Mouse (Mus musculus) adrenal gland, postnatal 36 days (tissue): ENCODE results near the gene Tcte2. TPM values are rescaled to one million over a fixed set of nuclear protein-coding genes. Genes with fewer than 3 reads are reported as not detected.
"Not testable (repeated sequence)": the region's sequence is repeated elsewhere in the genome, so short reads cannot be mapped to it uniquely, and the experiment has no call there.

Source experiments
- DNase-seq, 2 experiments: peaks; one replicate each; pipeline ENCODE4 v3.0.0; 2021; ENCODE audit warnings: mixed read lengths in 1 of 2
- total RNA-seq, 2 experiments: library from RNA; stranded (reverse); gene quantifications; 2 replicates each; pipeline ENCODE4 v1.2.3; 2021

Gene Tcte2
- total RNA-seq, 2 experiments from 2014 or later: 3.0 to 5.5 TPM

DNA sequence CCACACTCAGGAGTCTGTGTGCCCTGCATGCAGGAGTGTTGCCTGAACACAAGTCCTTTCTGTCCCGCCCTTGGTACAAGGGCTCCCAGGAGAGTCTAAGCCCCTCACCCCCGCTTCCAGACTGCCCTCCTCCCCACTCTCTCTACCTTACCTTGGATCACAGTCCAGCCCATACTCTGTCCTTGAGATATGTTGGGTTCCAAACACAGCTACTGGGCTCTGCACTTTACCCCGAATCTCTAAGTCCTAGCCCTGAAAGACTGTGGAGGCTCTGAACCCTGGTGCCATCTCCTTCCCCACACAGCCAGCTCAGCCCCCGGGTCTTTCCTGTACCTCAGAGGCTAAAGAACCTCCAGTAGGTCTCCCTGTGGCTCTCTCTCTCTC is 78.6 kb downstream of the Tcte2 start:
- no peak for DNase-seq

DNA sequence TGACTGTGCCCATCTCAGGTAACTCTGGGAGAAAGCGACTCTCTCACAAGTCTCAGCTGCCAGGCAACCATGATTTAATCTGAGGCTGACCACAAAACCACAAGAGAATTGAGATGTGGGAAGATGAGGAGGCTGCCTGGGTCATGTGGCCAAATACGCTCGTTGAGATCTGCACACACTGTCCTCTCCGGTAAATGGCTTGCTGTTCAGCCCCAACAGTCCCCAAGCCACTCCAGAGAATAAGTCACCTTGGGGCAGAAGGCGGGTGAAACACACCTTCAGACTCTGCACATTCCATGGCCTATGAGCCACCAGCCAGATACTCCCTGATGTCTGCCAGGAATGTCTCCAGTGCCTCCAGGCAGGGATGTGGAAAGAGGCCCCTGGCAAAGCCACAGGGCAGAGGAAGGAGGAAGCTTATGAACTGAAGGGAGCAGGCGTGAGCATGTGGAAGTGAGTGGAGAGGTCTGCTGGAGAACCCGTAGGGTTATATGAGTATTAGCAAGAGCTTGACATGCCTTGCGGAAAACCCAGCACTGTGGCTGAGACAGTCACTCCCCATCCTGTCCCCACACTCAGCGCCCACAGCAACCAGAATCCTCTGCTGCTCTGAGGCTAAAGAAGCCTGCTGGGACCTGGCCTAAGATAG is 79.1 kb downstream of the Tcte2 start:
- DNase-seq: no peak

DNA sequence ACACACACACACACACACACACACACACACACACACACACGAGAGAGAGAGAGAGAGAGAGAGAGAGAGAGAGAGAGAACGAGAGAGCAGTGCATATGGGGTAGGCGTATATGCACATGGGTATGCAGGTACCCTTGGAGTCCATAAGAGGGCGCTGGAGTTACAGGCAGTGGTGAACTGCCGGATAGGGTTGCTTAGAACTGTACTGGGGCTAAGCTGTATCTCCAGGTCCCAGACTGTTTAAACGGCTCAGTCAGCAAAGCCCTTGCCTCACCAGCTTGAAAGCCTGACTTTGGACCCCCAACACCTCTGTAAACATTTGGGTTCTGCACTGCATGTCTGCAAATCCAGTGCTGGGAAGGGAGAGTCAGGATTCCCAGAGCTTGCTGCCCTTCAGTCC is 79.9 kb downstream of the Tcte2 start:
- no peak for DNase-seq

DNA sequence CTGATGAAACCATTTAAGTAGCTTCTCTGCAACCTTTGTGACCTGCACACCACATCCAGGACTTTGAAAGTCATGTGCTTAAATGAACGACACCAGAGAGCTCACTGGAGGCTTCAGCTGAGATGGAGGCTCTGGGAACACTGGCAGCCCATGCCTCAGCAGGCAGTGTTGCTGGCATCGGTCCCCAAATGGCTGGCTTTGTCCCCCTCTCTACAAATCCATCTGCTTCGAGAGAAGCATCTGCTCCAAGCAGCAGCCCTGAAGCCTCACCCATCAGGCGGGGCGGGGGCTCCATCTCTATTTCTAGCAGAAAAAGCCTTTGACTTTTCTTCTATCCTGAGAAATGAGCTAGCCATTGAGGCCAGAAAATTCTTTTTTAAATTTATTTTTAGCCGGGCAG is 80.5 kb downstream of the Tcte2 start:
- no peak for DNase-seq

DNA sequence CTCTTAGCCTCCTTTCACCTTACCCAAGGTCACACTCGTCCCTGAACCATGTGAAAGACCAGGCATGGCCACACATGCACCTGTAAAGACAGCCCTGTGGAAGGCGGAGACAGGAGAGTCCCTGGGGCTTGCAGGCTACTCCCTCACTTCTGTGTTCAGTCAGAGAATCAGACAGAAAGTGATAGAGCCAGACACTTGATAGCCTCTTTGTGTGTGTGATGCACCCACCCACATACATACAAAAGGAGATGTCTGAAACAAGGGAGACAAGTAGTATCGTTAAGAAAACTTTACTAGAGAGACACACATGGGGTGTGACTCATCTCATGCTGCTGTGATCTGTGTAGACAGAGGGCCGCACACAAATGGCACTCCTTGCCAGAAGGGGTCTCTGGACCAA is 81.3 kb downstream of the Tcte2 start:
- no peak for DNase-seq

DNA sequence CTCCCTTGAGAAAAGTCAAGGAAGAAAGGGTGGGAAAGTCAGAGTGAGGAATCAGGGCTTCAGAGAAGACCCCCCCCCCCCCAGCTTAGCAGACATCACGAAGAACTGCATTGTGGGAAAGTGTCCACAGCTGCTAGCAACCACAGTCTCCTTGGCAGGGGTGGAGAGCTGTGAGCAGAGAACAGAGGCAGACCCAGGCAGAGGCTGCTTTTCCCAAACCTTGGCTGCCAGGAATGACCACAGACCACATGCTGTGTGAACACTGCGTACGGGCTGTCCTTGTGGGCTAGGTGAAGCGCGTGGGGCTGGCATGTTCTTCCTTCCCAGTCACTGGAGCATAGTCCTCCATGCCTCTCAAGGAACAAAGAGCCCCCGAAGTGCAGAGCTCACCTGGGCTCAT is 81.9 kb downstream of the Tcte2 start:
- DNase-seq: no peak

DNA sequence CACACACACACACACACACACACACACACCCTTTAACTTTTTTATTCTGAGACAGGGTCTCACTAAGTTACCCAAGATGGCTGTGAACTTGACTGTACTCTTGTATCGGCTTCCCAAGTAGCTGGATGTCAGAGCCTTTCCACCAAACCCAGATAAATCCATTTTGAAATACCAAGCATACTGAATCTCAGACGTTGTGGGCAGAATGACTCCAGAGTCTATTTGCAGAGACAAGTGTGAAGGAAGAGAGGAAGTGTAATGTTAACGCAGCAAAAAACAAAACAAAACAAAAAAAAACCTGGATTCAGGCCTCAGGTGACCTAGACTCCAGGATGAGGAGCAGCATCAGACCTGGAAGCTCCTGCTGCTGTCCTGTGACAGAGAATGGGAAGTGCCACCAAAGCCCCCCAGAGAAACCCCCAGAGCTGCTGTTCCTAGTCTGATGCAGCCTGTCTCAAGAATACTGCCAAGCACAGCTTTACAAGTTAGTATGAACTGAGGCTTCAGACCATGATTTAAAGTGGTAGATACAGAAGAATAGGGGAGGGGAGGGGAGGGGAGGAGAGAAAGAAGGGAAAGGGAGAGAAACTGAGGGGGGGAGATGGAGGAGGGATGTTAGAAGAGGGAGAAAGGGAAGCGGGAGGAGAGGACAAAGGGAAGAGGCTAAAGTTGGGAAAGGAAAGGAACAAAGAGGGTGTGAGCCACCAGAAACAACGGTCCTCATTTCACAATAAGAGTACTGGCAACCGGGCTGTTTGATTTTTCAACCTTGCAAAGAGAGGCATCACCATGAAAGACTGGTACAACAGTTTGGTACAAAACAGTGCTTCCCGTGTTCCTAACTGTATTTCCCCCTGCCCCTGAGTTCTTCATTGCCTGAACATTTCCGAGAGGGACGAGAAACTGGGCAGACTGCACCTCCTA is 84.1 kb downstream of the Tcte2 start:
- no peak for DNase-seq

DNA sequence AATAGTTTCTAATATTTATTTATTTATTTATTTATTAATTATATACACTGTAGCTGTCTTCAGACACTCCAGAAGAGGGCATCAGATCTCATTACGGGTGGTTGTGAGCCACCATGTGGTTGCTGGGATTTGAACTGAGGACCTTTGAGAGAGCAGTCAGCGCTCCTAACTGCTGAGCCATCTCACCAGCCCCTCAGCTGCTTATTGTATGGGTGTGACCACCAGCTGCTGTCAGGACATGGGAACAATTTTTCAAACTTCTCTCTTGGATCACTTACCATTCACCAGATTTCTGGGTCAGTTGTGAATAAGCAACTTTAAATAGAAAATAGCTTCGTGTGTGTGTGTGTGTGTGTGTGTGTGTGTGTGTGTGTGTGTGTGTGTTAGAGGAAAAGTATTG is 85.5 kb downstream of the Tcte2 start:
- not testable (repeated sequence) for DNase-seq

DNA sequence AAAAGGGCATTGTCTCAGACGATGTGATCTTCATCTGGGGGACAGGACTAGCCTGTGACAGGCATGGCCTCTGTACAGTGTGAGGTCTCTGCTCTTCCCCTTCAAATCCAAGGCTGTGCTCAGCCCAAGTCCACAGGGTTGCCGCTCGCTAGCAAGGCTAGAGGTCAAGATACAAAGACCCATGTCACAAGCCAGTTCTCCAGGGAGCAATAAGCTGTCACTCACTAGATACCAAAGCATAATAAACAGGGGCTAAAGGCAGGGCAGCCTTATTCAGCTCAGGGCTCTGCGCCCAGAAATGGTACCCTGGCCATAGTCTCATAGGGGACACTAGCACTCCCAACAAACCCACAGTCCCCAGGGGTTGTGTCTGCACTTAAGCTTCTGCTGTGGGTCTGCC is 86.0 kb downstream of the Tcte2 start:
- DNase-seq: no peak

DNA sequence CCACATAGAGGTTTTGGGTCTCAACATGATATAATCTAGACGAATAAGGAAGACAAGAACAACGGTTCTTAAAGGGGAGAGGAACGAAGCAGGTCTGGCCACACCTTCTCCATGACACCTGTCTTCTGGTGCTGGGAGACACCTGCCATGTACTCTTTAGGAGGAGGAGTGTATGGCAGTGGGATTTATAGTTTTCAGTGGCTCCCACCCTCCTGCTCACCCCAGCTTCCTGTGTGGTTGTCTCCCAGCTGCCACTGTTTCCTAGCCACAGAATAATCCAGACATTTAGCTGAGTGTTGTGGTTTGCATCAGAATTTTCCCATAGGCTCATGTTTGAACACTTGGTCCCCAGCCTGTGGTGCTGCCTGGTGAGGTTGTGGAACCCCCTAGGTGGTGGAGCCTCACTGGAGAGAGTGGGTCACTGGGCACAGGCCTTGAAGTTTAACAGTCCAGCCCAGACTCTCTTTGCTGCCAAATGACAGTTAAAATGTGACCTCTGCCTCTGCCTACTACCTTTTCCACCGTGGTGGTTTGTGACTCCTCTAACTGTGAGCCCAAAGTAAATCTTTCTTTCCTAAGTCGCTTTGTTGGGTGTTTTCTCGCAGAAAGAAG is 86.8 kb downstream of the Tcte2 start:
- no peak for DNase-seq

DNA sequence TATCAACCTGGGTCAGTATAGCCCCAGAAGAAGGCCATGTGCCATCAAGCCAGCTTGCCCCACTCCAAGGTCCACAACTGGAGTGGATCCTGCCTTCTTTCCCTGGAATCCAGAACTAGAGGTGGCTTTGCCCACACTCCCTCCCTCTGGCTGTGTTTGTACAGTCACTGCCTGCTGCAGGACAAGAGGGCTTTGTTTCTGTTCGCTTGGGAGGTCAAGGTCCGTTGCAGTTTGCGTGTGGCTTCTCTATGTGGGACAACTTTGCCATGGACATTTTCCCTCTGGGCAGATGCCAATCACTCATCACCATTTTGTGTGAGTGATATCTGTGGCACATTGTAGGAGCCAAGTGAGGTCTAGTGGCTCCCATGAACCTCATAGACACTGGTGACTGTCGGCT is 89.9 kb downstream of the Tcte2 start:
- no peak for DNase-seq

DNA sequence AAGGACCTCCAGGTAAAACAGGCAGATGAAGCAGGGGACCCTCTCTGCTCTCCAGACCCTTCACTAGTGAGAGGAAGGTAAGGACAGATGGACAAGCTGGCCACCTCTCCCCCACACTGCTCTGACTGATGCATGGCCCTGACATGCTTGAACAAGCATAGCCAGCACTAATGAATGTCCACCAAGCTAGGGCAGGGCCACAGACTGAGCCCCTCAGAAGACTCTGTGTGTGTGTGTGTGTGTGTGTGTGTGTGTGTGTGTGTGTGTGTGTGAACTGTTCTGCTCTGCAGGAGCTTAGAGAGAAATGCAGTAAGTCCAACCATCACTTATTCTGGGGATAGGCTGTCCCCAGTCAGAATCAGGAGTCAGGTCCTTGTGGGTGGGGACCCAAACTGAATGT is 91.4 kb downstream of the Tcte2 start:
- no peak for DNase-seq

DNA sequence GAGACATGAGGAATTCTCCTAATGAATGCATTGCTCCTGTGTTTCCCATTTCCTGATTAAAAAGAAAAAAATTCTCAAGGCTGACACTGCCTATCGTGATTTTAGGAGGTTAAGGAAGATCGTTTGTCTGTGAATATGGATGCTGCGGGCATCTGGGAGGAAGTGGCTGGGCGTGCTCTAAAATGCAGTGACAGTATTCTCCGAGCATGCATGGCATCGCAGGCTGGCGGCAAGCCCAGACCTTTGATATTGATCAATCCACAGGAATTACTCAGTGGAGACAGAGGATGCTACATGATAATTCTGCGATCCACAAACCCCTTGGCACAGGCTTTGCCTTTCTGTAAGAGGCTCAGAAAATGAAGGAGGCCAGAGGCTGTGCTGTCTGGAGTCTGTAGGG is 92.4 kb downstream of the Tcte2 start:
- DNase-seq: peak; percentile 82 to 86

DNA sequence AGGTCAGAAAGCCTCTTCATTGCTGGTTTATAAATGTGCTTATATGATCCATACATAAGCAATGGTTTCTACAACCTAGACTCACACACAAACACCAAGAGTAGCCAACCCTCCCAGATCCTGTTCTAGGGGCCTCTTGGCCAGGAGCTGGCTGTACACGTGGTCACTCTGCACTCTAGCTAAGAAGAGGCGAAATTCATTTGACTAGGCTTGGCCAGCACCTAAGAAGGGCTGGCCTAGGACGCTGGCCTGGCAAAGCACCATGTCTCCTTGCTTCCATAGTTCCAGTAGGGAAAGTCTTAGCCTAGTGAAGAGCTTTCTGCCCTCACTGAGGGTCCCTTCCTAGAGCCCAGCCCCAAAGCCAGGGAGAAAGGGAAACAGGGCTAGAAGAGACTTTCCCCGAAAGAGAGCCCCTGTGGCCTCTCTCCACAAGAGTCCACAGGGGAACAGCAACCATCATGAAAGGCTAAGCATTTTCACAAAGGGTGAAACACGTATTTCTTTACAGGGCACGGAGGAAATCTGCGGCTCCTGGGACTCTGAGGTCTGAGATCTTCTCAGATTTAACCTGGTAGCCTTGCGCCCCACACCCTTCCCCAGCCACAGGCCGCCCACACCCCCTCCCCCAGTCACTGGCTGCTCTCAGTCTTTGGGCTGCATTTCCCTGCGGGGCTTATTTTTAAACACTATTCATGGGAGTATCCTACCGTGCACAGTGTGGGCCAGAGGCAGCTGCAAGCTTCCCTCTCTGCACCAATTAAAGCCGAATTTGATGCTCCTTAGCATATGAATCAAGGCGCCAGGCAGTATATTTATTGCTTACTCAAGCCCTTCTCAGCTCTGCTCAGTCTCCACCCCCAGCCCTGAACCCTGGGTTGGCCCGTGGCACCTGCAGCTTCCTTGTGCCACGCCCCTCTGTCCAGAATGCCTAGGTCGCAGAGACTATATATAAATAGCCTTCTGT is 93.3 kb downstream of the Tcte2 start:
- DNase-seq: no peak

DNA sequence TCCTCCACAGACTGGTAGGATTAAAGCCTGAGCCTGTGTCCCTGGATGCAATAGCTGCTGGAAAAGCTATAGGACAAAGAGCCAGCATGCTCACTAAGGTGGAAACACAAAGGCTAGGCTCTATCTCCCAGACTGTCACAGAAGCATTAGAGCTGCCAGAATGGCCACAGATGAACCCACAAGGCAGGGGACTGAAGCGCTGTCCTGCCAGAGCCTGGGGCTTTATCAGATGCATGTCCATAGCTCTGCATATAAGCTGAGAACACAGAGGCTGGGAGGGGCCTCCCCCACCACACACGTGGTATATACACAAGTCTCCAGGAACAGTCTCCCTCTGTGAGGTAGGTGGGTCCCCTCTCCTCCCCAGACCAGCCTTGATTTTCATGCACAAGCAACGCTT is 94.6 kb downstream of the Tcte2 start:
- DNase-seq: no peak

DNA sequence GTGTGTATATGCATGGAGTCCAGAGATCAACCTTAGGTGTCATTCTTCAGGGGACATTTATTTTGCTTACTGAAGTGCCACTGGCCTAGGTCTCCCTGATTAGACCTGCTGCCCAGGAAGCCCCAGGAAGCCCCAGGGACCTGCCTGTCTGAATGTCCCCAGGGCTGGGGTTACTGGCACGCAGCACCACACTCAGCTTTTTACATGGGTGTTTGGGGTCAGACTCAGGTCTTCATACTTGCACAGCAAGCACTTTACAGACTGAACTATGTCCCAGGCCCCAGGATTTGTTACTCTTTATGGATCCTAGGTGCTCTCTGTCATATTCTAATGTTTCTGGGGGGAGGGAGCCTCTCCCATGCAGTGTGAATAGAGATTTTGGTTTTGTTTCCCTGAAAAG is 95.9 kb downstream of the Tcte2 start:
- DNase-seq: no peak

DNA sequence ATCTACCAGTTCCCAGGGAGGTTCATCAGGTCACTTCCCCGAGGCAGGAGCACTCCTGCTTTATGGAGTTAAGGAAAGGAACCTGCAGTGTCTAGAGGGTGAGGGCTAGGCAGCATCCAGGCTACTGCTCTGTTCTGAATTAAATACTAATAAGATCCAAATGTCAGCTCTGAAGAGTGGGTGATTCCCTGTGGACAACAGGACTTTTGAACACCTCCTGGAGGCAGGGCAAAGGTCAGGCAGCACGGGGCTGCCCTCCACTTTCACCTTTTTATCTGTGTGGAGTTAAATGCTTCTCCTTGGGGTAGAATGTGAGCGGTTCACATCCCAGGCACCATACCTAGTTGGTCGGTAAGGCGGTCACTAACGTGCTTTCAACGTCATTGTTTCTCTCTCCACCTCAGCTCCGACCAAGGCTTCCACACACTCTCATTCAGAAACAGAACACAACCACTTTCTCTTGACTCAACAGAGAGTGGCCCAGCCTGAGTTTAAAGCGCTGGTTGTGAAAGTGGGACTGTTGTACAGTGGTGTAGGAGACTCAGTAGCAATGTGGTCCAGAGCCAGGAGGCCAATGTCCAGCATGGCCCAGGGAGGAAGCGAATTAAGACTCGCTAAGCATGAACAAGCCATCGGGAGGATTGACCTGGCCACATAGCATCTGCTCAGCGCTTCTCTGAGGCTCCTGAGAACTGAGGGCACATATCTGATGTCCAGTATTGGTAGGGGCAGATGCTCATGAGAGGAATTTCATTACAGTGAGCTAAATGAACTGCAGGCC is 98.0 kb downstream of the Tcte2 start:
- DNase-seq: no peak
